ENCODE assay signal across 23 mouse cellular contexts in the genomic region with DNA sequence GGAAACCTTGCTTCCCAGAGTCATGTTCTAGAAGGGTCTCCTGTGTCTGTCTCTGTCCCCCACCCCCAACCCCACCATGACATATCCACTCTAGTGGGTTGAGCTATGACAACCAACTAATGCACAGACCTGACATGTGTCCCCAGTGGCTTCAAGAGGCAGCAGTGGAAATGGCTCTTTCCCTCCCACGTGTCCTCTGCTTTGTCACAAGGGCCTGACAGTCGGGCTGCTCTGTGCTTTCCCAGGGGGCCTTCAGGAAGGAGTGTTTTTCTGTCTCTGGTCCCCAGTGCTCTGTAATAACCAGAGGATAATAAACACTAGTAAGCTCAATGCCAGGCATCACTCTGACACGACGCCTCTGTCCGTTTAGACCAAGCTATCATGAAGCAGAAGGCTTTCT.
DNase-seq lines count a peak whose midpoint lies in the region; ATAC-seq and TF ChIP-seq lines count a peak whose summit lies in the region.
"Had no signal": no experiment of that assay in that cellular context is flagged by ENCODE, and none has a peak within 500 bp of the region (broad histone marks: within the 10 kb centered on the region; RNA-seq: fewer than 3 reads in every experiment).

No protein-coding gene starts in this region.

- H3K9ac ChIP-seq in hindbrain, embryonic 11.5 days (ENCODE audit: low read depth, low read length): no peak overlapping the region
- H3K9ac ChIP-seq in hindbrain, postnatal 0 days (replicated peaks; ENCODE audit: low read length): no peak overlapping the region
- H3K9ac ChIP-seq in embryonic facial prominence, embryonic 14.5 days (ENCODE audit: low read depth, low read length): no peak overlapping the region
- H3K9ac ChIP-seq: forebrain, embryonic 13.5 days; intestine, embryonic 15.5 days had no signal

- no peak for TF ChIP-seq CTCF in hindbrain, postnatal 0 days (IDR thresholded peaks at IDR 0.05; ENCODE audit: low read depth)
- TF ChIP-seq CTCF in olfactory bulb, adult 2 months (IDR thresholded peaks at IDR 0.05; ENCODE audit: insufficient read depth, low read depth, low read length): no peak

- no peak for TF ChIP-seq POLR2A in olfactory bulb, adult 2 months (IDR thresholded peaks at IDR 0.05; ENCODE audit: insufficient read depth, low read depth, low read length)

- no peak for DNase-seq in hindbrain, embryonic 11.5 days (ENCODE audit: low spot score)
- no peak for DNase-seq in hindbrain, postnatal 0 days (ENCODE audit: low spot score)
- DNase-seq in MN1 (ENCODE audit: low spot score): peak; percentile 78
- DNase-seq in embryonic facial prominence, embryonic 14.5 days (ENCODE audit: low spot score): peak; percentile 36
- no peak for DNase-seq in thymus, adult 18-20 months
- no peak for DNase-seq in thymus, postnatal 25 days
- no peak for DNase-seq in gastrocnemius, adult 18-20 months (ENCODE audit: low spot score)
- DNase-seq: adrenal gland, adult 8-10 months; adrenal gland, postnatal 25 days; cerebellum, adult 11-12 months; cerebellum, adult 8-10 months; cerebellum, postnatal 10 days; cerebellum, postnatal 36 days; embryo, embryonic 11 days had no signal

- H3K27ac ChIP-seq in hindbrain, embryonic 11.5 days (ENCODE audit: low read depth, low read length): no peak overlapping the region
- H3K27ac ChIP-seq in hindbrain, postnatal 0 days: no peak overlapping the region
- H3K27ac ChIP-seq in embryonic facial prominence, embryonic 14.5 days (replicated peaks; ENCODE audit: low read depth, low read length): no peak overlapping the region
- peak overlapping the region; percentile 75 for H3K27ac ChIP-seq in olfactory bulb, adult 2 months (ENCODE audit: insufficient read depth, low read depth, low read length)
- H3K27ac ChIP-seq: forebrain, embryonic 10.5 days; forebrain, embryonic 13.5 days; gastrocnemius, adult 2 months; intestine, embryonic 15.5 days had no signal

- ATAC-seq in hindbrain, embryonic 11.5 days (ENCODE audit: low FRiP score): peak; percentile 56; the same call in 1 of the 2 replicates
- ATAC-seq in hindbrain, postnatal 0 days: no peak
- peak; percentile 84 for ATAC-seq in embryonic facial prominence, embryonic 14.5 days (ENCODE audit: low read depth)
- ATAC-seq: activated CD4-positive, CD25-positive, alpha-beta regulatory T cell, adult 4 months; CD4-positive, CD25-positive, alpha-beta regulatory T cell, adult 4 months; forebrain, embryonic 13.5 days; forebrain, embryonic 16.5 days; intestine, embryonic 15.5 days had no signal

- WGBS in hindbrain, embryonic 11.5 days: 62% methylated on average over 5 of the region's 5 CpGs
- 64% methylated on average over 5 of the region's 5 CpGs for WGBS in hindbrain, postnatal 0 days
- 52% methylated on average over 5 of the region's 5 CpGs for WGBS in embryonic facial prominence, embryonic 14.5 days
- 70% methylated on average over 5 of the region's 5 CpGs for WGBS in olfactory bulb, adult 2 months

- H3K27me3 ChIP-seq in hindbrain, embryonic 11.5 days (ENCODE audit: control insufficient read depth, insufficient read depth, low read length): no peaks in the 10 kb centered on the region
- H3K27me3 ChIP-seq in hindbrain, postnatal 0 days (ENCODE audit: insufficient read depth, low read length): no peaks in the 10 kb centered on the region
- no peaks in the 10 kb centered on the region for H3K27me3 ChIP-seq in embryonic facial prominence, embryonic 14.5 days (replicated peaks; ENCODE audit: control insufficient read depth, insufficient read depth, low read length)
- H3K27me3 ChIP-seq: forebrain, embryonic 13.5 days; intestine, embryonic 15.5 days had no signal

- no peaks in the 10 kb centered on the region for H3K36me3 ChIP-seq in hindbrain, embryonic 11.5 days (ENCODE audit: control insufficient read depth, insufficient read depth, low read length)
- no peaks in the 10 kb centered on the region for H3K36me3 ChIP-seq in hindbrain, postnatal 0 days (ENCODE audit: insufficient read depth, low read length)
- H3K36me3 ChIP-seq in embryonic facial prominence, embryonic 14.5 days (ENCODE audit: control insufficient read depth, insufficient read depth, low read length): no peaks in the 10 kb centered on the region
- H3K36me3 ChIP-seq: forebrain, embryonic 10.5 days; intestine, embryonic 15.5 days had no signal

- no peak overlapping the region for H3K4me3 ChIP-seq in hindbrain, embryonic 11.5 days (ENCODE audit: low read depth, low read length)
- no peak overlapping the region for H3K4me3 ChIP-seq in hindbrain, postnatal 0 days (ENCODE audit: low read length)
- no peak overlapping the region for H3K4me3 ChIP-seq in embryonic facial prominence, embryonic 14.5 days (ENCODE audit: low read depth, low read length)
- H3K4me3 ChIP-seq in olfactory bulb, adult 2 months (ENCODE audit: insufficient read depth, low read depth, low read length): no peak overlapping the region
- H3K4me3 ChIP-seq: forebrain, embryonic 10.5 days; forebrain, embryonic 13.5 days; gastrocnemius, adult 2 months; intestine, embryonic 15.5 days had no signal

- peaks cover 4% of the 10 kb centered on the region; the same call in 1 of the 2 replicates for H3K4me1 ChIP-seq in hindbrain, embryonic 11.5 days (replicated peaks; ENCODE audit: control insufficient read depth, insufficient read depth, low read length)
- no peaks in the 10 kb centered on the region; the same call in 1 of the 2 replicates for H3K4me1 ChIP-seq in hindbrain, postnatal 0 days (ENCODE audit: insufficient read depth, low read length)
- no peaks in the 10 kb centered on the region for H3K4me1 ChIP-seq in embryonic facial prominence, embryonic 14.5 days (ENCODE audit: control insufficient read depth, insufficient read depth, low read length)
- H3K4me1 ChIP-seq in olfactory bulb, adult 2 months (ENCODE audit: control insufficient read depth, insufficient read depth, low read length): peaks cover 20% of the 10 kb centered on the region
- H3K4me1 ChIP-seq: intestine, embryonic 15.5 days had no signal

- no peak overlapping the region for H3K4me2 ChIP-seq in hindbrain, embryonic 11.5 days (replicated peaks; ENCODE audit: low read depth, low read length)
- no peak overlapping the region for H3K4me2 ChIP-seq in hindbrain, postnatal 0 days (ENCODE audit: low read depth, low read length)
- no peak overlapping the region for H3K4me2 ChIP-seq in embryonic facial prominence, embryonic 14.5 days (ENCODE audit: low read depth, low read length)
- H3K4me2 ChIP-seq: forebrain, embryonic 13.5 days; heart, embryonic 11.5 days; intestine, embryonic 15.5 days had no signal

- H3K9me3 ChIP-seq in hindbrain, embryonic 11.5 days (ENCODE audit: control insufficient read depth, low read length): no peaks in the 10 kb centered on the region
- no peaks in the 10 kb centered on the region for H3K9me3 ChIP-seq in hindbrain, postnatal 0 days (ENCODE audit: low read length)
- no peaks in the 10 kb centered on the region for H3K9me3 ChIP-seq in embryonic facial prominence, embryonic 14.5 days (ENCODE audit: control insufficient read depth, low read length)
- H3K9me3 ChIP-seq: forebrain, embryonic 10.5 days; forebrain, embryonic 13.5 days; intestine, embryonic 15.5 days had no signal

Comparison
In these comparisons a context has a peak if more than half of its experiments do, and no peak if none do; other contexts are left out.
1. DNase-seq: peak in MN1 (single experiment) and embryonic facial prominence, embryonic 14.5 days (single experiment); none in hindbrain, embryonic 11.5 days (single experiment), hindbrain, postnatal 0 days (single experiment), thymus, adult 18-20 months (0 of 2), thymus, postnatal 25 days (single experiment) and gastrocnemius, adult 18-20 months (single experiment).